Mouse (Mus musculus) neural tube, embryonic 11.5 days (tissue): Measurements from ENCODE around the gene Sf3b1. TPM values are rescaled to one million over a fixed set of nuclear protein-coding genes. Genes with fewer than 3 reads are reported as not detected.
"Not testable (repeated sequence)": the region's sequence is repeated elsewhere in the genome, so short reads cannot be mapped to it uniquely, and the experiment has no call there.

Experiments
- ATAC-seq: fragments of 200-750 bp; cut with Nextera tagmentation; 2 replicates; pipeline ENCODE4 v1.8.0; 2017; ENCODE audit warnings: moderate number of reproducible peaks, mild to moderate bottlenecking, moderate TSS enrichment, moderate library complexity; ENCODE audit not compliant: insufficient read depth, low FRiP score, low TSS enrichment
- DNase-seq: peaks from one replicate; pipeline ENCODE4 v3.0.0-alpha.2; 2015; ENCODE audit warnings: low spot score
- H3K27ac ChIP-seq: fragments of 300-500 bp; sonication (generic); 2 replicates; pipeline ENCODE4 v1.5.1; 2014; ENCODE audit warnings: low read depth, mild to moderate bottlenecking, low read length
- H3K27me3 ChIP-seq: fragments of 300-500 bp; sonication (generic); 2 replicates; pipeline ENCODE4 v1.6.1; 2014; ENCODE audit warnings: mild to moderate bottlenecking, low read length, mixed read lengths; ENCODE audit not compliant: control insufficient read depth, insufficient read depth
- H3K36me3 ChIP-seq: fragments of 300-500 bp; sonication (generic); 2 replicates; pipeline ENCODE4 v1.6.1; 2014; ENCODE audit warnings: mild to moderate bottlenecking, low read length, moderate library complexity, mixed read lengths; ENCODE audit not compliant: control insufficient read depth, insufficient read depth
- H3K4me1 ChIP-seq: fragments of 300-500 bp; sonication (generic); 2 replicates; pipeline ENCODE4 v1.6.1; 2014; ENCODE audit warnings: low read length, mixed read lengths; ENCODE audit not compliant: control insufficient read depth, insufficient read depth
- H3K4me2 ChIP-seq: fragments of 300-500 bp; sonication (generic); 2 replicates; pipeline ENCODE4 v1.6.1; 2014; ENCODE audit warnings: low read depth, mild to moderate bottlenecking, moderate library complexity
- H3K4me3 ChIP-seq: fragments of 300-500 bp; sonication (generic); 2 replicates; pipeline ENCODE4 v1.5.1; 2014; ENCODE audit warnings: low read depth, low read length
- H3K9ac ChIP-seq: fragments of 300-500 bp; sonication (generic); 2 replicates; pipeline ENCODE4 v1.6.1; 2014; ENCODE audit warnings: mild to moderate bottlenecking, low read length
- H3K9me3 ChIP-seq: fragments of 300-500 bp; sonication (generic); 2 replicates; pipeline ENCODE4 v1.6.1; 2016; ENCODE audit warnings: low read length; ENCODE audit not compliant: control insufficient read depth
- WGBS: fragments of 180-500 bp; shearing (Covaris S2); extraction: QIAGEN DNeasy Blood & Tissue Kit; methylation state at CpG from one replicate; pipeline ENCODE4 v1.1.7; 2014; 5-methylcytosine and 5-hydroxymethylcytosine counted together
- polyA plus RNA-seq: library from polyadenylated mRNA; unstranded; fragments of >200 nt; fragmentation: Nextera tagmentation; extraction: Ambion mirVana; gene quantifications from 2 replicates; pipeline ENCODE4 v1.2.1, GENCODE M21; 2014

Sf3b1 gene
- polyA plus RNA-seq, 1 experiment from 2014 or later = 336 TPM

DNA sequence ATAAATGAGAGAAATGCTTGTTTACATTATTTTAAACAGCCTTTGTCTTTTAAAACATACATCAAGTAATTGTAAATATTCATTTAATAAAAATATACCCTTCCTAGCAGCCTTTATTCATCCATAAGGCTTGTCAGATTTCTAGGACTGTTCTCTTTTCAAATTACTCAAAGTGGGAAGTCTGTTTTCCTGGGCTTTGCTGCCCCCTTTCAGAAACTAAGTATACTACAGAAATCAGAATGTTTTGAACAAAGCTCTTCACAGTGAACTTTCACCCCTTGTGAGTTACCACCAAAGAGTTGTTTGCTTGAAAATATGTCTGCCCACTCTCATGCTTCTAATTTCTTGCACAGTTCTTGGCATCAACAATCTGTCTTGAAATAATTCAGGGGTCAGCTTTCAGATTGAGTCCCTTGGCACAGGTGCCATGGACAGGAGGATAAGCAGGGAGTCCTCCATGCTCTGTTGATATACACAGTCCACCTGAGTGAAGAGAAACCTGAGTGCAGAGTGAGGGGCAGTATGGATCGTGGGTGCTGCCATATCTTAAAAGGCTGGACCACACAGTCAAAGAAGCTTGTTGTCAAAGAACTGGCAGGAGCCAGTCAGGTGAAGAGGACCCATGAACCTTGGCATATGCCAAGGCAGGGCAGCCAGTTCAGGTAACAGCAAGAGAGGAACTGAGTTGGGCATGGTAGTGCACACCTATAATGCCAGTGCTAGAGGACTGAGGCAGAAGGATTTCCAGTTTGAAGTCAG is 47.9 kb downstream of the Sf3b1 start:
- no peak for DNase-seq

GRCm38 (mm10) chr1:54971687-54972404 is 55.4 kb downstream of the Sf3b1 start:
- H3K27me3 ChIP-seq = no peaks in the 10 kb centered on the region
- no peak overlapping the region for H3K27ac ChIP-seq
- no peaks in the 10 kb centered on the region for H3K36me3 ChIP-seq
- H3K9me3 ChIP-seq = no peaks in the 10 kb centered on the region
- no peaks in the 10 kb centered on the region for H3K4me1 ChIP-seq
- no peak overlapping the region for H3K9ac ChIP-seq
- no peak overlapping the region for H3K4me3 ChIP-seq
- WGBS = 75% methylated on average over 5 of the region's 5 CpGs
- ATAC-seq (no peak), DNase-seq (peak; percentile 30)
- H3K4me2 ChIP-seq = no peak overlapping the region

More for the DNA sequence above, 47.9 kb downstream of the Sf3b1 start:
- H3K9me3 ChIP-seq = no peaks in the 10 kb centered on the region
- ATAC-seq = peak; percentile 48; the same call in 1 of the 2 replicates
- H3K4me1 ChIP-seq = no peaks in the 10 kb centered on the region
- H3K9ac ChIP-seq = no peak overlapping the region
- H3K27me3 ChIP-seq = no peaks in the 10 kb centered on the region
- H3K4me2 ChIP-seq = no peak overlapping the region
- H3K4me3 ChIP-seq = no peak overlapping the region
- H3K36me3 ChIP-seq = no peaks in the 10 kb centered on the region
- WGBS = 61% methylated on average over 1 of the region's 1 CpGs
- H3K27ac ChIP-seq = no peak overlapping the region

DNA sequence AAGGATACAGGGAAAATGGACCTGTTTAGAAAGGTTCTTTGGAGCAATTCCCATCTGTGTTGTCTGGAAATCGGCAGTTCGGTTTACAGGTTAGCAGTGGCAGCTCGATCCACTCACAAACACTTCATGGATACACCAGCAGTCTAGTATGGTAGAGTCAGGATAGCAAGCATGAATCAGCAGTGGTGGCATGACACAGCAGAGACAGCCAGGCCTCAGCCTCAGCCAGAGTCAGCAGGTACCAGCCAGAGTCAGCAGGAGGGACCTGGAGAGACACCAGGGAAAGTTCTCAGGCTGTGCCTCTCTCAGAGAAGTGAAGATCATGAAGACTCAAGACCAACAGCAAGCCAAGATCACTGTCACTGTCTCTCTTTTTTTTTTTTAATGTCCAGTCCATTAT is 60.4 kb downstream of the Sf3b1 start:
- no peaks in the 10 kb centered on the region for H3K9me3 ChIP-seq
- H3K9ac ChIP-seq = no peak overlapping the region
- H3K4me1 ChIP-seq = no peaks in the 10 kb centered on the region
- H3K36me3 ChIP-seq = no peaks in the 10 kb centered on the region
- ATAC-seq (no peak), DNase-seq (no peak)
- H3K27ac ChIP-seq = no peak overlapping the region
- WGBS = 98% methylated on average over 3 of the region's 3 CpGs
- H3K27me3 ChIP-seq = no peaks in the 10 kb centered on the region
- no peak overlapping the region for H3K4me2 ChIP-seq
- H3K4me3 ChIP-seq = no peak overlapping the region

DNA sequence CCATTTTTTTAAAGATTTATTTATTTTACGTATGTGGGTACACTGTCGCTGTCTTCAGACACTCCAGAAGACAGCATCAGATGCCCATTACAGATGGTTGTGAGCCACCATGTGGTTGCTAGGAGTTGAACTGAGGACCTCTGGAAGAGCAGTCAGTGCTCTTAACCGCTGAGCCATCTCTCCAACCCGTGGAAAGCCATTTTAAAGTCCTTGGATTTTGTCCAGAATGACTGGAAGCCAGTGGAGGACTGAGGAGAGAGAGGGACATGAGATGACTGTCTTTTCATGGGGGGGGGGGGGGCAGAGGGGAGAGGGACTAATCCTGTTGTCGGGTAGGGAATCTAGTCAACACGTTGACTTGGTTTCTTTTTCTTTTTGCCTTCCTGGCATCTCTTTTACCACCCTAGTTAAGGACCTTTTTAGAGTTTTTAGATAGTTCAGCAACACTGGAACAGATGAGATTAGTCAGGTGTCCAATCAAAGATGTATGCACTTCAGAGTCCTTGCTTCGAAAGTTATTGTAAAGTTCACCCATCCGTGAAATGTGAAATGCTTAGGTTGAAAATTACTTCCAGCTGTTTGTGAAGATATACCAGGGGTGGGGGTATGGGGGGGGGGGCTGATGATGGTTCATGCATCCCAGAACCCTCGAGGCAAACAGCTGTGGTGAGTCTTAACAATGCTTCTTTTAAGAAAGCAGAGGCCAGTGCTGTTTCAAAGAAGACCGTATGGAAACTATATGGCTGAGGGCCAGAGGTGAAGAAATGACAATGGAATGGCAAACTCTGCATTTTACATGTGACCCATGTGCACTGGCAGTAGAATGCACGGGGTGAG is 61.9 kb downstream of the Sf3b1 start:
- no peaks in the 10 kb centered on the region for H3K27me3 ChIP-seq
- no peak overlapping the region for H3K4me2 ChIP-seq
- ATAC-seq (no peak), DNase-seq (no peak)
- no peaks in the 10 kb centered on the region for H3K36me3 ChIP-seq
- H3K27ac ChIP-seq = no peak overlapping the region
- H3K9me3 ChIP-seq = no peaks in the 10 kb centered on the region
- WGBS = 54% methylated on average over 11 of the region's 11 CpGs
- no peak overlapping the region for H3K9ac ChIP-seq
- H3K4me1 ChIP-seq = no peaks in the 10 kb centered on the region
- no peak overlapping the region for H3K4me3 ChIP-seq

DNA sequence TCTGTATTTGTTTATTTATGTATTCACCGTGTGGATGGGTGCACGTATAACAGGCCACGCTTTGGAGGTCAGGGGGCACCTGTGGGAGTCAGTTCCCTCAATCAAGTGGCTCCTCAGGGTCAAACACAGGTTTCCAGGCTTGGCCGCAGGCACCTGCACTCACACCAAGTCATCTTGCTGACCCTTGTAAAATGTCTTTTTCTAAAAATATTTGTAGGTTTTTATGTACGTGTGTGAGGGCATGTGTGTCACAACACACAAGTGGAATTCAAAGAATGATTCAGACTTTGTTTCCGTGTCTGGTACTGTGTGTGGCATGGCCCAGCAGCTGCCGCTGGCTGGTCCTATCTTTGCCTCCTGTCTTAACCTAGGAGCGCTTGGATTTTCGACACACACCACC is 65.6 kb downstream of the Sf3b1 start:
- ATAC-seq (no peak), DNase-seq (no peak)
- H3K27ac ChIP-seq = no peak overlapping the region
- 80% methylated on average over 9 of the region's 9 CpGs for WGBS
- H3K36me3 ChIP-seq = no peaks in the 10 kb centered on the region
- no peak overlapping the region for H3K4me3 ChIP-seq
- H3K27me3 ChIP-seq = no peaks in the 10 kb centered on the region
- no peaks in the 10 kb centered on the region for H3K4me1 ChIP-seq
- H3K9me3 ChIP-seq = no peaks in the 10 kb centered on the region
- no peak overlapping the region for H3K9ac ChIP-seq
- no peak overlapping the region for H3K4me2 ChIP-seq

- Histone ChIP-seq H3K27ac (no peak overlapping the region), H3K4me2 (no peak overlapping the region), H3K4me3 (no peak overlapping the region), H3K4me1 (no peaks in the 10 kb centered on the region), H3K9me3 (no peaks in the 10 kb centered on the region), H3K27me3 (no peaks in the 10 kb centered on the region), H3K9ac (no peak overlapping the region), H3K36me3 (no peaks in the 10 kb centered on the region)
- ATAC-seq (no peak), DNase-seq (no peak)
- WGBS = 64% methylated on average over 9 of the region's 9 CpGs
These were observed 66.6 kb downstream of the Sf3b1 start for GRCm38 (mm10) chr1:54960613-54961165.

- Histone ChIP-seq H3K27ac (no peak overlapping the region), H3K9me3 (no peaks in the 10 kb centered on the region), H3K27me3 (no peaks in the 10 kb centered on the region), H3K36me3 (no peaks in the 10 kb centered on the region), H3K4me2 (no peak overlapping the region), H3K4me1 (no peaks in the 10 kb centered on the region), H3K4me3 (no peak overlapping the region), H3K9ac (no peak overlapping the region)
- DNase-seq = no peak
- 70% methylated on average over 3 of the region's 3 CpGs for WGBS
- no peak for ATAC-seq
These were observed 68.8 kb downstream of the Sf3b1 start for GRCm38 (mm10) chr1:54958525-54958924.

DNA sequence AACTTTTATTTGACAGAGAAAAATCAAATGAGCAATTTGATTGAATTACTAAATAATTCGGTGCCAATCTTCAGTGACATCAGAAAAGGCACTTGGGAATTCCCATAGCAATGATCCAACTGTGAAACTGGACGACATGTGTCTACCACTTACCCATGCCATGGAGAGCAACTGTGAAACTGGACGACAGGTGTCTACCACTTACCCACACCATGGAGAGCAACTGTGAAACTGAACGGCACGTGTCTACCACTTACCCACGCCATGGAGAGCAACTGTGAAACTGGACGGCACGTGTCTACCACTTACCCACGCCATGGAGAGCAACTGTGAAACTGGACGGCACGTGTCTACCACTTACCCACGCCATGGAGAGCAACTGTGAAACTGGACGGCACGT is 70.3 kb downstream of the Sf3b1 start:
- H3K36me3 ChIP-seq, H3K9me3 ChIP-seq, H3K4me1 ChIP-seq, H3K4me2 ChIP-seq, ATAC-seq, H3K4me3 ChIP-seq, DNase-seq, H3K27me3 ChIP-seq, H3K9ac ChIP-seq, H3K27ac ChIP-seq: not testable (repeated sequence)
- WGBS = 91% methylated on average over 9 of the region's 14 CpGs
